Mouse (Mus musculus) E14TG2a.4 (cell line): ENCODE measurements around the gene Zfp280d.

ENCODE experiments used
- CTCF ChIP-seq: conservative IDR thresholded peaks from 2 replicates; pipeline ENCODE4 v1.5.1; 2014; ENCODE audit warnings: low read length
- NANOG ChIP-seq: IDR thresholded peaks from 2 replicates; pipeline ENCODE4 v1.6.1; 2014; ENCODE audit warnings: borderline replicate concordance, low read length, mixed read lengths
- POU5F1 ChIP-seq: IDR thresholded peaks from 2 replicates; pipeline ENCODE4 v1.6.1; 2014; ENCODE audit warnings: low read length, borderline replicate concordance

DNA sequence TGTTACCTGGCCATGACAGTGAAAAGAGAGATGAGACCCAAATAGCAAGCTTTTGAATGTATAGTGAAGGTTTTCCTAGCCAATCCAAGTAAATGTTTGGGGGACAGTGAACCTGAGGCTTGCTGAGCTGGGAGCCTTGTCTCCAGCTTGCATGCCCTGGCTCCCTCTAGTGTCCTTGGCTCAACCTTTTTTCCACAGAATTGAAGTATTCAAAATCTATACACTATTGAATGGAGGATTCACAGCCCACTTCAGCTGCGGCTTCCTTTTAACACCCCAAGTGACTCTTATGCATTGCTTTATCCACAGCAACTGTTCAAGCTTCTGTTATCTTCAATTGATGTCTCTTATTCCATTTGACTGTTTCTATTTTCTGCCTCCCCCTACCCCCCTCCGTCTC lies 137.1 kb downstream of the Zfp280d start:
- no peak for TF ChIP-seq CTCF
- no peak for TF ChIP-seq NANOG
- no peak for TF ChIP-seq POU5F1
